Mouse (Mus musculus) intestine, embryonic 15.5 days (tissue): ENCODE results near the gene Smc1b. TPM values are rescaled to one million over a fixed set of nuclear protein-coding genes. Genes with fewer than 3 reads are reported as not detected.
A peak's percentile ranks its signal among the peaks of the same experiment; 100 is the strongest.
"Not testable (repeated sequence)": the region's sequence is repeated elsewhere in the genome, so short reads cannot be mapped to it uniquely, and the experiment has no call there.

Experiments
- ATAC-seq: fragments of 200-750 bp; cut with Nextera tagmentation; 2 replicates; pipeline ENCODE4 v1.8.0; 2017; ENCODE audit warnings: moderate TSS enrichment, moderate library complexity
- H3K27ac ChIP-seq: fragments of 300-500 bp; sonication (generic); 2 replicates; pipeline ENCODE4 v1.5.1; 2015; ENCODE audit warnings: mild to moderate bottlenecking, inconsistent platforms
- H3K27me3 ChIP-seq: fragments of 300-500 bp; sonication (generic); replicated peaks from 2 replicates; pipeline ENCODE4 v1.6.1; 2015; ENCODE audit warnings: inconsistent platforms
- H3K36me3 ChIP-seq: fragments of 300-500 bp; sonication (generic); 2 replicates; pipeline ENCODE4 v1.6.1; 2015; ENCODE audit warnings: inconsistent platforms
- H3K4me1 ChIP-seq: fragments of 300-500 bp; sonication (generic); replicated peaks from 2 replicates; pipeline ENCODE4 v1.6.1; 2015; ENCODE audit warnings: inconsistent platforms
- H3K4me2 ChIP-seq: fragments of 300-500 bp; sonication (generic); replicated peaks from 2 replicates; pipeline ENCODE4 v1.6.1; 2015; ENCODE audit warnings: mild to moderate bottlenecking, inconsistent platforms
- H3K4me3 ChIP-seq: fragments of 300-500 bp; sonication (generic); replicated peaks from 2 replicates; pipeline ENCODE4 v1.5.1; 2015; ENCODE audit warnings: inconsistent platforms
- H3K9ac ChIP-seq: fragments of 300-500 bp; sonication (generic); 2 replicates; pipeline ENCODE4 v1.6.1; 2015; ENCODE audit warnings: inconsistent platforms
- H3K9me3 ChIP-seq: fragments of 300-500 bp; sonication (generic); 2 replicates; pipeline ENCODE4 v1.6.1; 2016; ENCODE audit warnings: inconsistent platforms
- WGBS: fragments of 180-500 bp; shearing (Covaris S2); methylation state at CpG from one replicate; pipeline ENCODE4 v1.1.7; 2015; 5-methylcytosine and 5-hydroxymethylcytosine counted together
- polyA plus RNA-seq: library from polyadenylated mRNA; unstranded; fragments of >200 nt; fragmentation: Nextera tagmentation; extraction: Ambion mirVana; gene quantifications from 2 replicates; pipeline ENCODE4 v1.2.1, GENCODE M21; 2015

Smc1b gene
- polyA plus RNA-seq, 1 experiment from 2014 or later: 0.11 TPM

GRCm38 (mm10) chr15:85037343-85037690 lies 94.4 kb downstream of the Smc1b start:
- 2% methylated on average over 8 of the region's 8 CpGs for WGBS
- peak overlapping the region; percentile 94 for H3K4me2 ChIP-seq
- H3K27ac ChIP-seq: peak overlapping the region; percentile 32; the same call in 1 of the 2 replicates
- ATAC-seq: no peak
- peak overlapping the region; percentile 83 for H3K4me3 ChIP-seq
- H3K9ac ChIP-seq: peak overlapping the region; percentile 82
- no peaks in the 10 kb centered on the region for H3K9me3 ChIP-seq
- no peaks in the 10 kb centered on the region for H3K36me3 ChIP-seq
- no peaks in the 10 kb centered on the region for H3K27me3 ChIP-seq
- peaks cover 25% of the 10 kb centered on the region for H3K4me1 ChIP-seq

GRCm38 (mm10) chr15:85036566-85037342 lies 95.0 kb downstream of the Smc1b start:
- H3K9ac ChIP-seq: peak overlapping the region; percentile 82
- under 1% methylated on average over 75 of the region's 75 CpGs for WGBS
- ATAC-seq: peak; percentile 95

DNA sequence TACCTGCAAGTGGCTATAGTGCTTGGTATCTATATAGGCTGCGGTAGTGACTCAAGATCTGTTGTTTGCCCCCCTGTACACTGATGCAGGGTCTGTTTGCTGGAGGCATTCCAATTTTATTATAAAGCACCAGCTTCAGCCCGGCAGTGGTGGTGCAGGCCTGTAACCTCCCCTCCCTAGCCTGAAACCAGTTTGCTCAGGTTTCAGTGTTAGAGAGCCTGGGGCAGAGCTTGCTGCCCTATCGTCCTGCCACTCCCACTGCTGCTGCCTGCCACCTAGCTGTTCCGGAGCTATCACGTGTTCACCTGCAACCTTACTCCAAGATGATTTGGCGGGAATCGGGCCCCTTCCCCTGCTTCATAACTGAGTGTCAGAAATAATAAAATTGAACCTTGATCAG lies 97.8 kb downstream of the Smc1b start:
- ATAC-seq: peak; percentile 34; the same call in 1 of the 2 replicates
- not testable (repeated sequence) for H3K9ac ChIP-seq
- 30% methylated on average over 7 of the region's 7 CpGs for WGBS

More at GRCm38 (mm10) chr15:85036566-85037342, 95.0 kb downstream of the Smc1b start:
- peaks cover 23% of the 10 kb centered on the region for H3K4me1 ChIP-seq
- peak overlapping the region; percentile 94 for H3K4me2 ChIP-seq
- no peaks in the 10 kb centered on the region for H3K27me3 ChIP-seq
- H3K4me3 ChIP-seq: peak overlapping the region; percentile 83
- H3K27ac ChIP-seq: peak overlapping the region; percentile 92
- no peaks in the 10 kb centered on the region for H3K36me3 ChIP-seq
- H3K9me3 ChIP-seq: no peaks in the 10 kb centered on the region

DNA sequence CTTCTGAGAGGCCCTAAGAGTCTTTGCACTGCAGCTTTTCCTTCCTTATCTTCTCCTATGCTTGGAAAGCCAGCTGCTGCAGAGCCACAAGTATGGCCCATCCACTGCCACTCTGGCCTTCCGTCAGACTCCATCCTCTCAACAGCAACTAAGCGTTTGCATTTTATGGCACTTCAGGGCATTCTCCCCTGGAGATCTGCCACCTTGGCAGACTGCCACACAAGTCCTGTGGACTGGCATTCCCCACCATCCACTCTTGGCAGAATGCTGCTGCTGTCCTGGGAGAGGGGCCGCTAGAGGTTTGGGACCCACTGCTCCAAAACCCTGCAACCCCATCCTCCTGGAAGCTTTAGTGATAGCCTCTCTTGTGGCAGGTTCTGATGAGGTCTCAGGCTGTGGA lies 99.9 kb downstream of the Smc1b start:
- Histone ChIP-seq H3K4me3 (no peak overlapping the region), H3K4me2 (no peak overlapping the region), H3K27me3 (no peaks in the 10 kb centered on the region), H3K4me1 (peaks cover 7% of the 10 kb centered on the region), H3K36me3 (no peaks in the 10 kb centered on the region), H3K9ac (no peak overlapping the region), H3K9me3 (no peaks in the 10 kb centered on the region), H3K27ac (no peak overlapping the region)
- 81% methylated on average over 3 of the region's 3 CpGs for WGBS
- ATAC-seq: no peak

More for the DNA sequence above, 97.8 kb downstream of the Smc1b start:
- H3K27me3 ChIP-seq, H3K36me3 ChIP-seq, H3K4me2 ChIP-seq, H3K9me3 ChIP-seq, H3K4me3 ChIP-seq: not testable (repeated sequence)
- peaks cover 18% of the 10 kb centered on the region for H3K4me1 ChIP-seq
- peak overlapping the region; percentile 64 for H3K27ac ChIP-seq

DNA sequence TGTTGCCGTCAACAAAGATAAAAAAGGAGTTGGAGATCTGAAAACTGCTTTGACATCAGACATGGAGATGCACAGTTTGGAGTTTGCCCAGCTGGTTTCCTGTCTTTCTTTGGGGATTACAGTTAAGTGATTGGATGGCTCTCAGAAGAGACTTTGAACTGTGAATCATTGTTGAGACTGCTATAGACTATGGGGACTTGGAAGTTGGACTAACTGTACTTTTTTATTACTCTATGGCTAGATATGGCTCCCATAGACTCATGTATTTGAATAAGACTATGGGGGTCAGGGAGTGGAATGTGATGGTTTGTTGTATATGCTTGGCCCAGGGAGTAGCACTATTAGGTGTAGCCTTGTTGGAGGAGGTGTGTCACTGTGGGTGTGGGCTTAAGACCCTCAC lies 101.1 kb downstream of the Smc1b start:
- not testable (repeated sequence) for H3K4me1 ChIP-seq, H3K36me3 ChIP-seq, H3K27me3 ChIP-seq, H3K4me3 ChIP-seq, H3K4me2 ChIP-seq, H3K9ac ChIP-seq, H3K9me3 ChIP-seq
- WGBS: 52% methylated on average over 1 of the region's 1 CpGs
- H3K27ac ChIP-seq: 0 out of 2 replicates have a peak overlapping the region, but pooled peaks have one; percentile 17
- ATAC-seq: peak; percentile 78

DNA sequence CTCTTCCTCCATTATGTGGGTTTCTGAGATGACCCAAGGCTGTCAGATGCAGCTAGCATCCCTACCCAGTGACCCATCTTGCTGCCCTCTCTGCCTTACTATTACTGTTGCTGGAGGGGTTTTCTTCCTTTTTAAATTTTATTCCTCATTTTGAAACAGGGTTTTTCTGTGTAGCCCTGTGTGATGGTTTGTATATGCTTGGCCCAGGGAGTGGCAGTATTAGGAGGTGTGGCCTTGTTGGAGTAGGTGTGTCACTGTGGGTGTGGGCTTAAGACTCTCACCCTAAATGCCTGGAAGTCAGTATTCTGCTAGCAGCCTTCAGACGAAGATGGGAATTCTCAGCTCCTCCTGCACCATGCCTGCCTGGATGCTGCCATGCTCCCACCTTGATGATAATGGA lies 103.1 kb downstream of the Smc1b start, which contains the start of gene Fam118a:
TSS of gene Fam118a (plus strand) at position 301 of the 400 bp plus-strand sequence.
- H3K27me3 ChIP-seq, H3K9ac ChIP-seq, H3K4me1 ChIP-seq, H3K4me2 ChIP-seq, ATAC-seq, H3K36me3 ChIP-seq, H3K27ac ChIP-seq, H3K9me3 ChIP-seq, H3K4me3 ChIP-seq: not testable (repeated sequence)
- WGBS: 21% methylated on average over 1 of the region's 1 CpGs

DNA sequence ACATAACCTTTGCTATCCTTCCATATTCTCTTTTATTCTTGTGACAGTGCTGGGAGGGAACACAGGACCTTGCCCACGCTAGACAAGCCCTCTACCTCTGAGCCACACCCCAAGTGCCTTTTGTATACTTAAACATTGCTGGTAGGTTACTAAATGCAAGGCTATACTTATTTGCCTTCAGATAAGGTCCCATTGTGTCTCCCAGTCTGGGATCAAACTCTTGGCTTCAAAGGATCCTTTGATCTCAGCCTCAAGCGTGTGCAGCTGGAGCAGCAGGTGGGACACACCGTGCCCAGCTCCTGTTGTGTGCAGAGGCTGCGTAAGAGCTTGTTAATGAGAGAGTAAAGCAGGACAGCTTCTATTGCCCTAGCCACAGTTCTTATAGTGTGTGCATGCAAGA lies 104.0 kb downstream of the Smc1b start:
- H3K4me1 ChIP-seq: no peaks in the 10 kb centered on the region
- WGBS: 48% methylated on average over 4 of the region's 4 CpGs
- H3K27ac ChIP-seq: no peak overlapping the region
- ATAC-seq: peak; percentile 69
- no peak overlapping the region for H3K4me2 ChIP-seq
- H3K4me3 ChIP-seq: no peak overlapping the region
- no peaks in the 10 kb centered on the region for H3K27me3 ChIP-seq
- no peak overlapping the region for H3K9ac ChIP-seq
- H3K9me3 ChIP-seq: no peaks in the 10 kb centered on the region
- H3K36me3 ChIP-seq: no peaks in the 10 kb centered on the region

- WGBS: 78% methylated on average over 4 of the region's 4 CpGs
- no peak overlapping the region for H3K9ac ChIP-seq
- no peak for ATAC-seq
Measured at GRCm38 (mm10) chr15:85026197-85026596, 105.6 kb downstream of the Smc1b start.

DNA sequence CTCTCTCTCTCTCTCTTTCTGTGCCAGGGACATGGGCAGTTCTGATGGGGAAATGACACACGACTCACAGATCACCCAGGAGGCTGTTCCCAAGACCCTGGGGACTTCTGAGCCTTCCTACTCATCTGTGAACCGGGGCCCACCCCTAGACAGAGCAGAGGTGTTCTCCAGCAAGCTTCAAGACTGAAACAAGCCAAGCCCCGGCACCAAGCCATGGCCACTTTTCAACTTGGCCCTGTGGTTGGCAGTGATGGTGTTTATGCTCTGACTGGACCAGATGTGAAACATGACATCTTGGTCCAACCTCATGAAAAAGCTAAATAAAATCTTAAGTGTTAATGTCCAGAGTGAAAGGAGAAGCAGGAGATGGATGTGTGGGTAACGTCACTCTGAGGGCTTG lies 109.6 kb downstream of the Smc1b start:
- Histone ChIP-seq H3K4me3 (no peak overlapping the region), H3K4me1 (peaks cover 4% of the 10 kb centered on the region), H3K36me3 (no peaks in the 10 kb centered on the region), H3K4me2 (no peak overlapping the region), H3K9me3 (no peaks in the 10 kb centered on the region), H3K27me3 (no peaks in the 10 kb centered on the region), H3K27ac (no peak overlapping the region), H3K9ac (no peak overlapping the region)
- 75% methylated on average over 4 of the region's 4 CpGs for WGBS
- no peak for ATAC-seq

More at GRCm38 (mm10) chr15:85026197-85026596, 105.6 kb downstream of the Smc1b start:
- Histone ChIP-seq H3K9me3 (no peaks in the 10 kb centered on the region), H3K27ac (no peak overlapping the region), H3K4me1 (no peaks in the 10 kb centered on the region), H3K27me3 (no peaks in the 10 kb centered on the region), H3K4me3 (no peak overlapping the region), H3K4me2 (no peak overlapping the region), H3K36me3 (no peaks in the 10 kb centered on the region)

DNA sequence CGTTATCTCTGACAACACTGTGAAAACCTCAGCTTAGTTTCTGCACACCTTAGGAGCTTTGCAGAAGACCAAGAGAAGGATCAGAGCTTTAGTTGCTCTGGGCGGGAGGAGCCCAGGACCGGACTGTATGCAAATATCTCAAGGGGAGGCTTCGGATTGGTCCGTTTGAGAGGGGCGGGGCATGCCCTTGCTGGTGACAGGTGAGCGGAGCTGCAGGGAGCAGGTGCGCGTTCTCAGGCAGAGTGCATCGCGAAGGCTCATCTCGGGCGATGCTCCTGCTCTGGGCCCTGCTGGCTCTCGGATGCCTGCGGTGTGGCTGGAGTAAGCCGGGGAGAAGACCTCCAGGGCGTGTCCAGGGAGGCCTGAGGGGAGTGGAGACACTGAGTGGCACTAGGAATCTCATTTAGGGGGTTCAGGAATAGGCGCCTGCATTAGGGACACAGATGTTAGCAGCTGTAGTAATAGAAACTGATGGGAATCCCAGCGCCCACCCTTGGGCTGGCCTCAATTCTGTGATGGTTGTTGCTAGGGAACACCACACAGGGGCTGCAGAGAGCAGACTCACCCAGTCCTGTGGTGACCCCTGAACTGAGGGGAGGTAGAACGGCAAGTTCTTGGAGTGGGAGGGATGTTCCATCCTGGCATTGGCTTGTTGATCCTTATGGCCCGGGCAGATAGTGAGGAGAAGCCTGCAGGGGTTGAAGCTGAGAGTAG lies 114.7 kb downstream of the Smc1b start, which contains the start of gene Upk3a:
TSS of gene Upk3a (plus strand) at position 191 of the 714 bp plus-strand sequence.
- Histone ChIP-seq H3K4me2 (peak within 1 kb of the TSS; percentile 40), H3K27me3 (no peaks in the 10 kb centered on the region), H3K4me3 (no peak within 1 kb of the TSS), H3K9me3 (no peaks in the 10 kb centered on the region), H3K9ac (no peak within 1 kb of the TSS), H3K36me3 (no peaks in the 10 kb centered on the region), H3K4me1 (peaks cover 22% of the 10 kb centered on the region), H3K27ac (no peak within 1 kb of the TSS)
- WGBS: 7% methylated on average over 21 of the region's 21 CpGs
- ATAC-seq: peak; percentile 85

DNA sequence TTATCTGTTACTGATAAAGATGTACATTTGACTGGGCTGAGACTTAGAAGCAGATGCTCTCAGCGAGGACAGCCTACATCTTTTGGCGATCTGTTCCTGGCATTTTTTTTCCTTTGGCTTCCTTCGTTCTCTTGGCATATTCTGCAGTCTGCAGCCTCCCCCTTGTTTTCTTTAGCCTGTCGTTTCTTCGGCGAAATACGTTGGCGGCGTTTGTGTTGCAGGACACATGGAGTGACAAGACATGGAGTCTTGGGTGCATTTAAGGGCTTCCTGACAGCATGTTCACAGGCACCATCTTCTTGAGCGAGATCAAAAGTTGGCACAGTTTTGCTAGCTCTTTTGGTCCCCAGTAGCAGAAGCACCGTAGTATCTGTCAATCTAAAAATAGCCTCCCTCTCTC lies 116.0 kb downstream of the Smc1b start:
- Histone ChIP-seq H3K4me1 (peaks cover 27% of the 10 kb centered on the region), H3K36me3 (no peaks in the 10 kb centered on the region), H3K27me3 (no peaks in the 10 kb centered on the region), H3K4me2 (no peak overlapping the region), H3K9me3 (no peaks in the 10 kb centered on the region), H3K4me3 (no peak overlapping the region), H3K9ac (no peak overlapping the region), H3K27ac (no peak overlapping the region)
- no peak for ATAC-seq
- WGBS: 86% methylated on average over 11 of the region's 11 CpGs
